Mouse (Mus musculus): ENCODE measurements around the gene Pak2. TPM values are rescaled to one million over a fixed set of nuclear protein-coding genes. Genes with fewer than 3 reads are reported as not detected.
"Not testable (repeated sequence)": the region's sequence is repeated elsewhere in the genome, so short reads cannot be mapped to it uniquely, and the experiment has no call there.

Pak2 gene
- polyA plus RNA-seq, 1 experiment from 2014 or later = 25.8 TPM

- H3K27ac ChIP-seq (ENCODE audit: low read length) = peak overlapping the region; percentile 99
- H3K9me3 ChIP-seq (ENCODE audit: low read length) = no peaks in the 10 kb centered on the region
- ATAC-seq (no peak), DNase-seq (ENCODE audit: low spot score) (peak; percentile 8)
- no peak for TF ChIP-seq EP300 (IDR thresholded peaks at IDR 0.05)
- no peak for TF ChIP-seq CTCF (IDR thresholded peaks at IDR 0.05)
- peak overlapping the region; percentile 98 for H3K4me3 ChIP-seq (ENCODE audit: low read depth, low read length)
- H3K36me3 ChIP-seq (ENCODE audit: insufficient read depth, low read length) = no peaks in the 10 kb centered on the region
- 2% methylated on average over 13 of the region's 13 CpGs for WGBS
- peak overlapping the region; percentile 98 for H3K9ac ChIP-seq (replicated peaks; ENCODE audit: low read depth)
- H3K4me2 ChIP-seq (replicated peaks; ENCODE audit: low read depth, low read length) = peak overlapping the region; percentile 64
- H3K4me1 ChIP-seq (ENCODE audit: insufficient read depth, low read depth, low read length) = peaks cover 10% of the 10 kb centered on the region
- no peaks in the 10 kb centered on the region for H3K27me3 ChIP-seq (replicated peaks; ENCODE audit: insufficient read depth, low read length)
Measured at GRCm38 (mm10) chr16:32077648-32078407, 1.3 kb downstream of the Pak2 start.

GRCm38 (mm10) chr16:32076406-32076805 lies 2.7 kb downstream of the Pak2 start:
- ATAC-seq = no peak
- TF ChIP-seq EP300 (IDR thresholded peaks at IDR 0.05) = no peak
- no peak for TF ChIP-seq CTCF (IDR thresholded peaks at IDR 0.05)
- Histone ChIP-seq H3K27me3 (replicated peaks; ENCODE audit: insufficient read depth, low read length) (no peaks in the 10 kb centered on the region), H3K4me2 (replicated peaks; ENCODE audit: low read depth, low read length) (no peak overlapping the region), H3K27ac (ENCODE audit: low read length) (no peak overlapping the region), H3K9me3 (ENCODE audit: low read length) (no peaks in the 10 kb centered on the region), H3K4me3 (ENCODE audit: low read depth, low read length) (no peak overlapping the region), H3K4me1 (ENCODE audit: insufficient read depth, low read depth, low read length) (peaks cover 10% of the 10 kb centered on the region), H3K9ac (replicated peaks; ENCODE audit: low read depth) (no peak overlapping the region), H3K36me3 (ENCODE audit: insufficient read depth, low read length) (no peaks in the 10 kb centered on the region)
- peak; percentile 12 for DNase-seq (ENCODE audit: low spot score)
- 15% methylated on average over 3 of the region's 3 CpGs for WGBS

- no peak overlapping the region for H3K4me3 ChIP-seq (ENCODE audit: low read depth, low read length)
- H3K36me3 ChIP-seq (ENCODE audit: insufficient read depth, low read length) = no peaks in the 10 kb centered on the region
- DNase-seq (ENCODE audit: low spot score) (no peak), ATAC-seq (no peak)
- H3K27ac ChIP-seq (ENCODE audit: low read length) = no peak overlapping the region
- TF ChIP-seq CTCF (IDR thresholded peaks at IDR 0.05) (no peak), EP300 (IDR thresholded peaks at IDR 0.05) (no peak)
- no peaks in the 10 kb centered on the region for H3K27me3 ChIP-seq (replicated peaks; ENCODE audit: insufficient read depth, low read length)
- H3K9ac ChIP-seq (replicated peaks; ENCODE audit: low read depth) = no peak overlapping the region
- H3K4me2 ChIP-seq (replicated peaks; ENCODE audit: low read depth, low read length) = no peak overlapping the region
- peaks cover 10% of the 10 kb centered on the region for H3K4me1 ChIP-seq (ENCODE audit: insufficient read depth, low read depth, low read length)
- WGBS = 24% methylated on average over 1 of the region's 1 CpGs
- no peaks in the 10 kb centered on the region for H3K9me3 ChIP-seq (ENCODE audit: low read length)
Measured at GRCm38 (mm10) chr16:32075762-32076161, 3.4 kb downstream of the Pak2 start.

GRCm38 (mm10) chr16:32070070-32070469 lies 9.1 kb downstream of the Pak2 start:
- H3K4me2 ChIP-seq (replicated peaks; ENCODE audit: low read depth, low read length); H3K27ac ChIP-seq (ENCODE audit: low read length); H3K9ac ChIP-seq (replicated peaks; ENCODE audit: low read depth); ATAC-seq; H3K36me3 ChIP-seq (ENCODE audit: insufficient read depth, low read length); H3K4me3 ChIP-seq (ENCODE audit: low read depth, low read length); H3K9me3 ChIP-seq (ENCODE audit: low read length); H3K4me1 ChIP-seq (ENCODE audit: insufficient read depth, low read depth, low read length); H3K27me3 ChIP-seq (replicated peaks; ENCODE audit: insufficient read depth, low read length); DNase-seq (ENCODE audit: low spot score): not testable (repeated sequence)
- 49% methylated on average over 3 of the region's 4 CpGs for WGBS

- ATAC-seq (peak; percentile 52), DNase-seq (ENCODE audit: low spot score) (peak; percentile 29)
- peak overlapping the region; percentile 27; the same call in 1 of the 2 replicates for H3K27ac ChIP-seq (ENCODE audit: low read length)
- no peak overlapping the region for H3K4me2 ChIP-seq (replicated peaks; ENCODE audit: low read depth, low read length)
- H3K4me1 ChIP-seq (ENCODE audit: insufficient read depth, low read depth, low read length) = no peaks in the 10 kb centered on the region
- WGBS = 55% methylated on average over 12 of the region's 12 CpGs
- no peak overlapping the region for H3K4me3 ChIP-seq (ENCODE audit: low read depth, low read length)
- no peaks in the 10 kb centered on the region for H3K36me3 ChIP-seq (ENCODE audit: insufficient read depth, low read length)
- no peak for TF ChIP-seq EP300 (IDR thresholded peaks at IDR 0.05)
- no peak for TF ChIP-seq CTCF (IDR thresholded peaks at IDR 0.05)
- no peaks in the 10 kb centered on the region for H3K9me3 ChIP-seq (ENCODE audit: low read length)
- no peaks in the 10 kb centered on the region for H3K27me3 ChIP-seq (replicated peaks; ENCODE audit: insufficient read depth, low read length)
- no peak overlapping the region for H3K9ac ChIP-seq (replicated peaks; ENCODE audit: low read depth)
Measured at GRCm38 (mm10) chr16:32068389-32069300, 10.5 kb downstream of the Pak2 start.

- H3K4me2 ChIP-seq (replicated peaks; ENCODE audit: low read depth, low read length) = no peak overlapping the region
- no peaks in the 10 kb centered on the region for H3K9me3 ChIP-seq (ENCODE audit: low read length)
- 100% methylated on average over 1 of the region's 1 CpGs for WGBS
- H3K36me3 ChIP-seq (ENCODE audit: insufficient read depth, low read length) = no peaks in the 10 kb centered on the region
- H3K27ac ChIP-seq (ENCODE audit: low read length) = no peak overlapping the region
- no peak overlapping the region for H3K4me3 ChIP-seq (ENCODE audit: low read depth, low read length)
- no peak overlapping the region for H3K9ac ChIP-seq (replicated peaks; ENCODE audit: low read depth)
- DNase-seq (ENCODE audit: low spot score) = no peak
- ATAC-seq = no peak
- H3K4me1 ChIP-seq (ENCODE audit: insufficient read depth, low read depth, low read length) = no peaks in the 10 kb centered on the region; the same call in 1 of the 2 replicates
- TF ChIP-seq CTCF (IDR thresholded peaks at IDR 0.05) = no peak
- TF ChIP-seq EP300 (IDR thresholded peaks at IDR 0.05) = no peak
- H3K27me3 ChIP-seq (replicated peaks; ENCODE audit: insufficient read depth, low read length) = no peaks in the 10 kb centered on the region
Measured at GRCm38 (mm10) chr16:32066899-32067298, 12.2 kb downstream of the Pak2 start.

Data from lung, postnatal 0 days (tissue).